In the genomic region with DNA sequence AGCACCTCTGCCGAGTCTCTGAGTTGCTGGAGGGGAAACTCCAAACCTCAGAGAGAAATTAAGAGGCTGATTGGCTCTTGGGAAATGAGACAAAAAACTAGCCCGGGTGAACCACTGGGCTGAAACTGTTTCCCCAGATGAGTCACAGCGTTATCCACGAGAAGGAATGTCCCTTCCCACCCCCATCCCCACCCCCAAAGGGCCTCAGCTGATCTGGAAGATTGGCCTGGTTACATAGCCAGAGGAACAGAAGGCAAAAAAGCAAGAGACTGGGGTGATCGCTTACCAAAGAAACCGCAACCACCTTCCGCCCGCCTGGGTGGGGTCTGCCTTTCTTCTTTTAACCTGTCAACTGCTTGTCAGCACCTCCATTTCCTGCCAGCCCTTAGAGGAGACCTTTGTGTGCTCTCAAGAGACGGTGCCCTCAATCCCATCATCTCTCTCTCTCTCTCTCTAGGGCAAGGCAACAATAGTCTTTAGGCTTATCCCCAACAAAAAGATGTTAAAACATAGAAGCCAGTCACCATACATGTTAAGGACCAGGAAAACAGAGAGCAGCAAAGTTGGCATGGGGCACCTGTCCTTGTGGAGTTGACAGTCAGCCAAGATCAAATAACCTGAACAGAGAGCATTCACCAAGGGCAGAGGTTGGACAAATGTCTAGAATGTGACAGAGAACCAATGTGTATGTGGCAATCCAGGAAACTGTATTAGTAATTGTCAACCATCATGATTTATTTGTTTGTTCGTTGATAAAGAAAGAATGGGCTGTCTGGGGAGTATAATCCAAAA, we compare ENCODE assay signal across 9 mouse cellular contexts.
DNase-seq lines count a peak whose midpoint lies in the region; ATAC-seq and TF ChIP-seq lines count a peak whose summit lies in the region.
"Had no signal": no experiment of that assay in that cellular context is flagged by ENCODE, and none has a peak within 500 bp of the region (broad histone marks: within the 10 kb centered on the region; RNA-seq: fewer than 3 reads in every experiment).

No protein-coding gene starts in this region.

- no peak for TF ChIP-seq EP300 in heart, postnatal 0 days (IDR thresholded peaks at IDR 0.05; ENCODE audit: low read depth)

- H3K27ac ChIP-seq in intestine, embryonic 15.5 days = no peak overlapping the region
- H3K27ac ChIP-seq in intestine, postnatal 0 days (ENCODE audit: low read depth, low read length) = no peak overlapping the region; the same call in 1 of the 2 replicates
- no peak overlapping the region for H3K27ac ChIP-seq in heart, postnatal 0 days (ENCODE audit: low read depth)
- no peak overlapping the region for H3K27ac ChIP-seq in midbrain, embryonic 16.5 days (ENCODE audit: low read length)
- H3K27ac ChIP-seq in midbrain, embryonic 13.5 days = no peak overlapping the region

- no peak for TF ChIP-seq CTCF in intestine, postnatal 0 days (IDR thresholded peaks at IDR 0.05; ENCODE audit: low read depth)
- no peak for TF ChIP-seq CTCF in heart, postnatal 0 days (IDR thresholded peaks at IDR 0.05; ENCODE audit: low read depth)

- H3K4me2 ChIP-seq in intestine, embryonic 15.5 days (replicated peaks) = no peak overlapping the region
- no peak overlapping the region for H3K4me2 ChIP-seq in intestine, postnatal 0 days (replicated peaks; ENCODE audit: low read depth)
- peak overlapping the region; percentile 24; the same call in 1 of the 2 replicates for H3K4me2 ChIP-seq in heart, postnatal 0 days (ENCODE audit: low read depth, low read length)
- no peak overlapping the region for H3K4me2 ChIP-seq in midbrain, embryonic 16.5 days (ENCODE audit: low read length)
- H3K4me2 ChIP-seq in midbrain, embryonic 13.5 days (replicated peaks) = no peak overlapping the region

- H3K36me3 ChIP-seq in intestine, embryonic 15.5 days = no peaks in the 10 kb centered on the region
- no peaks in the 10 kb centered on the region for H3K36me3 ChIP-seq in intestine, postnatal 0 days (ENCODE audit: control insufficient read depth, insufficient read depth)
- H3K36me3 ChIP-seq in heart, postnatal 0 days (replicated peaks; ENCODE audit: control insufficient read depth, insufficient read depth, low read length) = no peaks in the 10 kb centered on the region
- no peaks in the 10 kb centered on the region for H3K36me3 ChIP-seq in midbrain, embryonic 16.5 days (ENCODE audit: control insufficient read depth, insufficient read depth, low read length)
- no peaks in the 10 kb centered on the region for H3K36me3 ChIP-seq in midbrain, embryonic 13.5 days

- no peaks in the 10 kb centered on the region for H3K9me3 ChIP-seq in intestine, embryonic 15.5 days
- H3K9me3 ChIP-seq in intestine, postnatal 0 days (ENCODE audit: control insufficient read depth) = no peaks in the 10 kb centered on the region
- H3K9me3 ChIP-seq in heart, postnatal 0 days (replicated peaks; ENCODE audit: control insufficient read depth, low read length) = no peaks in the 10 kb centered on the region
- H3K9me3 ChIP-seq in midbrain, embryonic 16.5 days (replicated peaks; ENCODE audit: control insufficient read depth, low read length, poor library complexity, severe bottlenecking) = no peaks in the 10 kb centered on the region
- no peaks in the 10 kb centered on the region for H3K9me3 ChIP-seq in midbrain, embryonic 13.5 days

- no peak overlapping the region for H3K4me3 ChIP-seq in intestine, embryonic 15.5 days (replicated peaks)
- no peak overlapping the region for H3K4me3 ChIP-seq in intestine, postnatal 0 days (ENCODE audit: low read depth, low read length)
- H3K4me3 ChIP-seq in heart, postnatal 0 days (ENCODE audit: low read depth, low read length) = no peak overlapping the region
- no peak overlapping the region for H3K4me3 ChIP-seq in midbrain, embryonic 16.5 days (ENCODE audit: low read depth, low read length)
- no peak overlapping the region for H3K4me3 ChIP-seq in midbrain, embryonic 13.5 days (replicated peaks)
- H3K4me3 ChIP-seq: erythroblast, embryonic 14.5 days had no signal

- no peak overlapping the region for H3K9ac ChIP-seq in intestine, embryonic 15.5 days
- no peak overlapping the region for H3K9ac ChIP-seq in intestine, postnatal 0 days (ENCODE audit: low read depth, low read length)
- no peak overlapping the region for H3K9ac ChIP-seq in heart, postnatal 0 days (replicated peaks; ENCODE audit: low read depth, low read length)
- no peak overlapping the region for H3K9ac ChIP-seq in midbrain, embryonic 16.5 days (ENCODE audit: low read depth, low read length)
- H3K9ac ChIP-seq in midbrain, embryonic 13.5 days (replicated peaks) = no peak overlapping the region

- 37% methylated on average over 10 of the region's 10 CpGs for WGBS in intestine, embryonic 15.5 days
- 32% methylated on average over 10 of the region's 10 CpGs for WGBS in intestine, postnatal 0 days
- WGBS in heart, postnatal 0 days = 15% methylated on average over 10 of the region's 10 CpGs
- 50% methylated on average over 10 of the region's 10 CpGs for WGBS in midbrain, embryonic 16.5 days
- WGBS in midbrain, embryonic 13.5 days = 45% methylated on average over 10 of the region's 10 CpGs

- H3K4me1 ChIP-seq in intestine, embryonic 15.5 days (replicated peaks) = peaks cover 19% of the 10 kb centered on the region
- H3K4me1 ChIP-seq in intestine, postnatal 0 days (replicated peaks; ENCODE audit: control insufficient read depth, insufficient read depth, low read length) = 0 out of 2 replicates have a peak, but pooled peaks cover 15% of the 10 kb centered on the region
- peaks cover 21% of the 10 kb centered on the region for H3K4me1 ChIP-seq in heart, postnatal 0 days (ENCODE audit: control insufficient read depth, insufficient read depth)
- H3K4me1 ChIP-seq in midbrain, embryonic 16.5 days (ENCODE audit: control insufficient read depth, insufficient read depth, low read length) = no peaks in the 10 kb centered on the region
- H3K4me1 ChIP-seq in midbrain, embryonic 13.5 days (replicated peaks) = no peaks in the 10 kb centered on the region; the same call in 1 of the 2 replicates

- peak; percentile 60 for ATAC-seq in intestine, embryonic 15.5 days
- no peak for ATAC-seq in intestine, postnatal 0 days
- no peak for ATAC-seq in heart, postnatal 0 days (ENCODE audit: insufficient read depth, low read depth)
- no peak for ATAC-seq in midbrain, embryonic 16.5 days
- no peak for ATAC-seq in midbrain, embryonic 13.5 days
- ATAC-seq in erythroblast, adult 5-6 weeks (replicated peaks; ENCODE audit: low FRiP score, poor library complexity, severe bottlenecking) = no peak

- no peaks in the 10 kb centered on the region for H3K27me3 ChIP-seq in intestine, embryonic 15.5 days (replicated peaks)
- H3K27me3 ChIP-seq in intestine, postnatal 0 days (replicated peaks; ENCODE audit: control insufficient read depth, insufficient read depth, low read length) = no peaks in the 10 kb centered on the region
- peaks cover 17% of the 10 kb centered on the region; the same call in 1 of the 2 replicates for H3K27me3 ChIP-seq in heart, postnatal 0 days (ENCODE audit: control insufficient read depth, insufficient read depth, low read length)
- H3K27me3 ChIP-seq in midbrain, embryonic 16.5 days (ENCODE audit: control insufficient read depth, insufficient read depth, low read depth, low read length) = no peaks in the 10 kb centered on the region
- no peaks in the 10 kb centered on the region for H3K27me3 ChIP-seq in midbrain, embryonic 13.5 days

- peak; percentile 82 for DNase-seq in NIH3T3 (ENCODE audit: low read depth)
- DNase-seq in heart, postnatal 0 days (ENCODE audit: low spot score) = no peak
- peak; percentile 94 for DNase-seq in thymus, postnatal 0 days (ENCODE audit: low spot score)
